Mouse (Mus musculus): Measurements from ENCODE around the gene Hmgb1. TPM values are rescaled to one million over a fixed set of nuclear protein-coding genes. Genes with fewer than 3 reads are reported as not detected.
A peak's percentile ranks its signal among the peaks of the same experiment; 100 is the strongest.

The Hmgb1 gene
- polyA plus RNA-seq, 1 experiment from 2014 or later: 1,770 TPM

DNA sequence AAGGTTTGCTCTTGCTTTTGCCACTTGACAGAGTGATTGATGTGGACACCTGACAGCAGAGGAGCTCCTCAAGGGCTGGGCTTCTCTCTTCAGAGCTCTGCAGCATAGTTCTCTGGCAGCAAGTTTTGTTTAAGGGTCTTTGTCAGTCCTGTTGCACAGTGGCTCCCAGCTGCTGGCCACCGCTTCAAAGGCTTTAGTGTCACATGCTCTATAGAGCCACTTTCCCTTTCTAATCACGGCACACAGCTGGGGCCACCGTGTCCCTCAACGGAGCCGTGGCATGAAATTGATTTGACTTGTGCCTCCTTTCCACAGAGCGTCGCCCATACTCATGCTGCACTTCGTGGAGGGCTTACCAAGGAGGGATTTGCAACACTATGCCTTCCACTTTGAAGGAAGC, 25.0 kb upstream of the Hmgb1 start:
- 64% methylated on average over 8 of the region's 8 CpGs for WGBS
- no peak overlapping the region for H3K9ac ChIP-seq
- no peaks in the 10 kb centered on the region for H3K9me3 ChIP-seq
- H3K4me1 ChIP-seq: 0 out of 2 replicates have a peak, but pooled peaks cover 4% of the 10 kb centered on the region
- H3K36me3 ChIP-seq: peaks cover 64% of the 10 kb centered on the region
- no peak overlapping the region for H3K4me3 ChIP-seq
- ATAC-seq (ENCODE audit: insufficient number of reproducible peaks, insufficient read depth, low FRiP score, low TSS enrichment): no peak
- no peak overlapping the region for H3K4me2 ChIP-seq (replicated peaks)
- H3K27me3 ChIP-seq: no peaks in the 10 kb centered on the region
- no peak overlapping the region for H3K27ac ChIP-seq

DNA sequence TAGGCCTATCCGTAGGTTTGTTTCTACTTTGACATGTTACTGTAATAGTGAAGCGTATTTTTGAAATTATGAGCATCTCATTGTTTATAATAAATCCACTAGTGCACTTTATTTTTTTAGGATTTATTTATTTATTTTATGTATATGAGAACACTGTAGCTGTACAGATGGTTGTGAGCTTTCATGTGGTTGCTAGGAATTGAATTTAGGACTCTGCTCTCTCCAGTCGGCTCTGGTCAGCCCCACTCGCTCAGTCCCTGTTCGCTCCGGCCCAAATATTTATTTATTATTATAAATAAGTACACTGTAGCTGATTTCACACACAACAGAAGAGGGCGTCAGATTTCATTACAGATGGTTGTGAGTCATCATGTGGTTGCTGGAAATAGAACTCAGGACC, 24.5 kb upstream of the Hmgb1 start:
- Histone ChIP-seq H3K27me3 (no peaks in the 10 kb centered on the region), H3K36me3 (peaks cover 64% of the 10 kb centered on the region), H3K9me3 (no peaks in the 10 kb centered on the region), H3K27ac (no peak overlapping the region), H3K4me3 (no peak overlapping the region), H3K4me1 (0 out of 2 replicates have a peak, but pooled peaks cover 7% of the 10 kb centered on the region), H3K4me2 (replicated peaks) (no peak overlapping the region), H3K9ac (no peak overlapping the region)
- ATAC-seq (ENCODE audit: insufficient number of reproducible peaks, insufficient read depth, low FRiP score, low TSS enrichment): no peak
- WGBS: 83% methylated on average over 7 of the region's 7 CpGs

DNA sequence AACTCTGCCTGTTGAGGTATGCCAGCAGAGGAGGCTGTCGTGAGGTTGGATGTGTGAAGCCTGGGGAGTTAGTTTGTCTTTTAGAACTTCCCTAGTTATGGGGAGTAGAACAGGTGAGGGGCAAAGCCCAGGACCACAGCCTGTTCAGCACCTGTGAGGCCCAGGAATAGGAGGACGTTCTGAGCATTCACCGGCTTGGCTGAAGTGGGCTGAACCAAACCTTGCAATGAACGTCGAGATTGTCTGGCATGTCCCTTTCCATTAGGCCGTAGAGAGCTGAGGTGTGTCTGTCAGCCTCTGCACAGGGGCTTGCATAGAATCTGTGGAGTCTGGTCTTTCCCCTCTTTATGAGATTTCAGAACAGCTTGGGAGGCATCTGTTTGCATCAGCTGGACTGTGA, 23.4 kb upstream of the Hmgb1 start:
- no peak overlapping the region for H3K9ac ChIP-seq
- H3K4me3 ChIP-seq: no peak overlapping the region
- H3K36me3 ChIP-seq: peaks cover 62% of the 10 kb centered on the region
- H3K4me2 ChIP-seq (replicated peaks): no peak overlapping the region
- H3K9me3 ChIP-seq: no peaks in the 10 kb centered on the region
- H3K27me3 ChIP-seq: no peaks in the 10 kb centered on the region
- ATAC-seq (ENCODE audit: insufficient number of reproducible peaks, insufficient read depth, low FRiP score, low TSS enrichment): no peak
- peaks cover 15% of the 10 kb centered on the region; the same call in 1 of the 2 replicates for H3K4me1 ChIP-seq
- no peak overlapping the region for H3K27ac ChIP-seq
- WGBS: 87% methylated on average over 6 of the region's 6 CpGs

DNA sequence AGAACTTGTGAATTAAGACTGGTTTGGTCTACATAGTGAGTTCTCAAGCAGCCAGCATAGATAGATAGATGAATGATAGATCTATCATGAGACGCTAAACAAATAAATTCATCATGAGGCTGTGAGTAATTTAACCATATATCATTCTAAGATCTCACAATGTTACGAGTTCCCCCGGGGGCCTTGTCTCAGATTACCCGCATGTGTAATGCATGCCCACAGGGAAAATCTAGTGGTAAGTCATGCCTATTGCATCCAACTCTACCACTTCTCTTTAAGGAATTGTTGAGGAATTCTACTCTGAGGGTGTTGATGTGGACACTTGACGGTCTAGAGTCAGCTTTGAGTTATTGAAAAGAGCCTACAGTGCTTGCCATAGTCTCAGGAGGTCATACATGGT, 22.0 kb upstream of the Hmgb1 start:
- WGBS: 87% methylated on average over 5 of the region's 5 CpGs
- no peak overlapping the region for H3K27ac ChIP-seq
- peaks cover 18% of the 10 kb centered on the region; the same call in 1 of the 2 replicates for H3K4me1 ChIP-seq
- H3K4me3 ChIP-seq: no peak overlapping the region
- H3K9ac ChIP-seq: no peak overlapping the region
- H3K9me3 ChIP-seq: no peaks in the 10 kb centered on the region
- no peak overlapping the region for H3K4me2 ChIP-seq (replicated peaks)
- no peak for ATAC-seq (ENCODE audit: insufficient number of reproducible peaks, insufficient read depth, low FRiP score, low TSS enrichment)
- peaks cover 62% of the 10 kb centered on the region for H3K36me3 ChIP-seq
- H3K27me3 ChIP-seq: no peaks in the 10 kb centered on the region

DNA sequence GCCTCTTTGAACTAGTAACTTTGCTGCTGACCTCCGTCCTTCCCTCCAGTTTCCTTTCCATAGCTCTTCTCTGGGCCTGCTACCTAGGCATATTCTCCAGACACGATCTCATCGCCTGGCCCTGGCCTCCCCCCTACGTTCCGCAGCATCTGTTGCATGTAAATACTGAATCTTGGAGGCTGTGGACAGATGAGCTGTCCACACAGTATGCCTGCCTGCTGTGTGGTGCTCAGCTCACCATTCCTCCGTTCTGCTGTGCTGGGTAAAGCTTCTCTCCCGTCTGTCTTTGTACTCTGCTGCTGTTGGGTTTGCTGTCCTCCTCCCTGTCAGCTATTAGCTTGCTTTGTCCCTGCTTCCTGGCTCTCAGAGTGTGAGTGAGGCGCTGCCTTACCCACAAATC, 21.0 kb upstream of the Hmgb1 start:
- Histone ChIP-seq H3K4me2 (replicated peaks) (no peak overlapping the region), H3K4me1 (peaks cover 18% of the 10 kb centered on the region; the same call in 1 of the 2 replicates), H3K27ac (no peak overlapping the region), H3K9ac (no peak overlapping the region), H3K9me3 (no peaks in the 10 kb centered on the region), H3K4me3 (no peak overlapping the region), H3K36me3 (peaks cover 57% of the 10 kb centered on the region), H3K27me3 (no peaks in the 10 kb centered on the region)
- WGBS: 75% methylated on average over 8 of the region's 8 CpGs
- ATAC-seq (ENCODE audit: insufficient number of reproducible peaks, insufficient read depth, low FRiP score, low TSS enrichment): no peak

DNA sequence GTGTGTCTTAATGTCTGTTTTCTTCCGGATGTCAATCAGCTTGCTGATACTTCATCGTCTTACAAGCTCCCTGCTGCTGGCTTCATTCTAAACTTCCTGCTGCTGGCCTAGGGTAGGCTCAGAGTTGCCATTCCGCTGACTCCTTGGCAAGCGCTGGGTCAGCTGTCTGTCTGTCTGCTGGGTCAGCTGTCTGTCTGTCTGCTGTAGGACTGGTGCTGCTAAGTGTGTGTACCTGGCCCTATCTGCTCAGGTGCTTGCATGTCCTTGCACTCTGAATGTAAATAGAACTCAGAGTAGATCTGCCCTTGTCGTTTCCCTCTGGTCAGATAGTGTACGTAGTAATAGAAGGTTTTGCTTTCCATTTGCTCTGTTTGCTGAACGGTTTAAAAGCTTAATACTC, 20.5 kb upstream of the Hmgb1 start:
- Histone ChIP-seq H3K9me3 (no peaks in the 10 kb centered on the region), H3K9ac (no peak overlapping the region), H3K27me3 (no peaks in the 10 kb centered on the region), H3K4me3 (no peak overlapping the region), H3K36me3 (peaks cover 53% of the 10 kb centered on the region), H3K27ac (no peak overlapping the region), H3K4me1 (peaks cover 18% of the 10 kb centered on the region; the same call in 1 of the 2 replicates), H3K4me2 (replicated peaks) (no peak overlapping the region)
- 89% methylated on average over 7 of the region's 7 CpGs for WGBS
- ATAC-seq (ENCODE audit: insufficient number of reproducible peaks, insufficient read depth, low FRiP score, low TSS enrichment): no peak

DNA sequence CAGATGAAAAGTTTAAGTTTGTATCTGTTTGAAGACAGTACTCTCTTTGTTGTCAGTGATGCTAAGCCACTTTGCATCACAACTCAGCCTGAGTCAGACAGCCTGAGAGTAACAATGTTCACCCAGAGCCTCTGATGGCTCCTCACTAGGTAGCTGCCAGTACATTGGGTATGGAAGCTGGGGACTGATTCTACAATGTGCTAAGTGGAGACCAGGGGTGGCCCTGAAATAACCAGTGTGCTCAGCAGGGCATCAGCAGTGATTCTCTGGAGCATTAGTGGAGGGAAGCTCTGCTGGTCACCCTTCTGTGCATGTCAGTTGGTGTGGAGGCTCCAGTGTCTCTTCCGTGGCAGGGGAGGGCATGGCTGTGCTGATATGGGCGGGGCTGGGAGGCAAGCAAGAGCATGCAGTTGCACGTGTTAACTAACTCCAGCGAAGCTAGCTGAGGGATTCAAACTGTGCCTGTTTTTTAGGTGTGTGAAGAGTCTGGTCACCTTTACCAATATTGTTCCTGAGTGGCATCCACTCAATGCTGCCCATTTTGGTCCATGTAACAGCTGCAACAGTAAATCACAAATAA, 19.6 kb upstream of the Hmgb1 start:
- H3K4me1 ChIP-seq: peaks cover 18% of the 10 kb centered on the region; the same call in 1 of the 2 replicates
- H3K36me3 ChIP-seq: peaks cover 55% of the 10 kb centered on the region
- H3K27me3 ChIP-seq: no peaks in the 10 kb centered on the region
- H3K9me3 ChIP-seq: no peaks in the 10 kb centered on the region
- WGBS: 75% methylated on average over 4 of the region's 4 CpGs
- no peak for ATAC-seq (ENCODE audit: insufficient number of reproducible peaks, insufficient read depth, low FRiP score, low TSS enrichment)
- H3K4me3 ChIP-seq: no peak overlapping the region
- H3K9ac ChIP-seq: no peak overlapping the region
- H3K27ac ChIP-seq: no peak overlapping the region
- H3K4me2 ChIP-seq (replicated peaks): no peak overlapping the region

DNA sequence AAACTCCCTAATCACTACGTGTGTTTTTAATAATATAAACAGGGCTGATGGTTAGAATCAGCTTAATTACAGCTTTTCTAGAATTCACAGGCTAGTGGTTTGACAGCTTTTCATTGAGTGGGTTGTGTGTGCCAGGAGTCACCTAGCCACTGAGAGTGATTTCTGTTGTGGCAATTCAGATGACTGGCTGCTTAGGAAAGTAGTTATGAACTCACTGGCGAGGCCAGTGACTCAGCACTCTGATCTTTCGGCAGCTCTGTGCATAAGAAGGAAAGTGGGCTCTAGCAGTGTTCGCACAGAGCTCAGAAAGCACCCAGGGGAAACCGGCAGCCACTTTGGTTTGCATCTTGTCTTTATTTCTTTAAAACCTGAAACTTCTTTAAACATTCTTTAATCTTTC, 18.7 kb upstream of the Hmgb1 start:
- no peak overlapping the region for H3K9ac ChIP-seq
- no peak overlapping the region for H3K4me2 ChIP-seq (replicated peaks)
- H3K4me3 ChIP-seq: no peak overlapping the region
- no peak for ATAC-seq (ENCODE audit: insufficient number of reproducible peaks, insufficient read depth, low FRiP score, low TSS enrichment)
- H3K9me3 ChIP-seq: no peaks in the 10 kb centered on the region
- no peaks in the 10 kb centered on the region for H3K27me3 ChIP-seq
- H3K4me1 ChIP-seq: peaks cover 18% of the 10 kb centered on the region; the same call in 1 of the 2 replicates
- 56% methylated on average over 5 of the region's 5 CpGs for WGBS
- H3K36me3 ChIP-seq: peaks cover 59% of the 10 kb centered on the region
- H3K27ac ChIP-seq: 0 out of 2 replicates have a peak overlapping the region, but pooled peaks have one; percentile 11

DNA sequence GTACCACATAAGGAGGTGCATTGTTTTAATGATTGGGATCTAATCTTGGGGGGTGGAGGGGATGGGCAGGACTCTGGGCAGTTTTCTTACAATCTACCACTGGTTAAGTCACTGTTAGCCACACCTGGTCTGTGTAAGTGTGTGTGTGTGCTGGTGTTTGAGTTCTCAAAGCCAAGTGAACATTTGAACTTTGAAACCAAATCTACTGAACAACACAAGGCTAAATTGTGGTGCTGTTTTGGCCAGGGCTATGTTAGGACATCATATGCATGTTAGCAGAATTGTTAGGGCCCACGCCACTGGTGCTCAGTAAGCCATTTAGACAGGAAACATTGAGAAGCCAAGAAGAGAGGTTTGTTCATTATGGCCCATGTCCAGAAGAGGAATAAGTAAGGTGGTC, 14.5 kb upstream of the Hmgb1 start:
- Histone ChIP-seq H3K27ac (no peak overlapping the region), H3K36me3 (peaks cover 63% of the 10 kb centered on the region), H3K27me3 (no peaks in the 10 kb centered on the region), H3K9ac (no peak overlapping the region), H3K4me3 (no peak overlapping the region), H3K9me3 (no peaks in the 10 kb centered on the region), H3K4me1 (peaks cover 22% of the 10 kb centered on the region; the same call in 1 of the 2 replicates), H3K4me2 (replicated peaks) (no peak overlapping the region)
- no peak for ATAC-seq (ENCODE audit: insufficient number of reproducible peaks, insufficient read depth, low FRiP score, low TSS enrichment)
- 88% methylated on average over 1 of the region's 1 CpGs for WGBS

DNA sequence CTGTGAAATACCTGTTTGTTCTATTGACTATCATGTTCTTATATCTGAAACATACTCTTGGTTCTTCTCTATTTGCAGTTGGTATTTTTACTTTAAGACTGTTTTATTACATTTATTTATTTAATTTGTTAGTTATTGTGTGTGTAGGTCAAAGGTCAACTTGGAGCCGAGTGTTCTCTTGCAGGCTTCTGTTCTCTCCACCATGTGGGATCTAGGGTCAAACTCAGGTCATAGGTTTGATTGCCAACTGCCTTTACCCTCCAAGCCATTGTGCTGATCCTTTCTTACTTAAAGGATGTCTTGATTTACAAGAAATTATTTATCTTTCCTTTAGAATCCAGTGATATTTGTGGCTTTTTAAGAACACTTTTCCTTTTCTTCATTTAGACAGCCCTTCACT, 12.3 kb upstream of the Hmgb1 start:
- Histone ChIP-seq H3K4me1 (peaks cover 10% of the 10 kb centered on the region; the same call in 1 of the 2 replicates), H3K4me2 (replicated peaks) (no peak overlapping the region), H3K27ac (no peak overlapping the region), H3K4me3 (no peak overlapping the region), H3K27me3 (no peaks in the 10 kb centered on the region), H3K36me3 (peaks cover 61% of the 10 kb centered on the region), H3K9me3 (no peaks in the 10 kb centered on the region), H3K9ac (no peak overlapping the region)
- ATAC-seq (ENCODE audit: insufficient number of reproducible peaks, insufficient read depth, low FRiP score, low TSS enrichment): no peak
- 2% methylated on average over 1 of the region's 1 CpGs for WGBS

DNA sequence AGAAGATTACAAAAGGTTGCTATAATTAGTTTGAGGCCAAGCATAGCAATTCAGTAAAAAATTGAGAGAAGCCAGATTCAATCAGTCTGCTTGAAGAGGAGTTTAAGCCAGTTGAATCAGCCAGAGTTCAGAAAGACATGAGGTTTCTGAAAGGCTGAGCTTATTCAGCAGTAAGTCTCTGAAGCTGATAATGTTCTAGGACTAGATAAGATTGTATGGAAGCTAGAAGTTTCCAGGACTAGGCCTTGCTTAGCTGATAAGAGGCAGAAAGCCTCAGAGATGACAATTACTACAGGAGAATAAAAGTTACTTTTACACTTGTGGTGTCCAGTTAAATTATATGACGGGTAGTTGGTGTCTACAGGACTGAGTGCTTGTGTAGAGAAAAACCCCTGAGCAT, 5.9 kb upstream of the Hmgb1 start:
- no peak for ATAC-seq (ENCODE audit: insufficient number of reproducible peaks, insufficient read depth, low FRiP score, low TSS enrichment)
- WGBS: 97% methylated on average over 1 of the region's 1 CpGs
- H3K9me3 ChIP-seq: no peaks in the 10 kb centered on the region
- H3K4me3 ChIP-seq: no peak overlapping the region
- H3K4me1 ChIP-seq: peaks cover 16% of the 10 kb centered on the region
- no peak overlapping the region for H3K9ac ChIP-seq
- H3K4me2 ChIP-seq (replicated peaks): no peak overlapping the region
- H3K27ac ChIP-seq: no peak overlapping the region
- H3K27me3 ChIP-seq: no peaks in the 10 kb centered on the region
- peaks cover 58% of the 10 kb centered on the region for H3K36me3 ChIP-seq

DNA sequence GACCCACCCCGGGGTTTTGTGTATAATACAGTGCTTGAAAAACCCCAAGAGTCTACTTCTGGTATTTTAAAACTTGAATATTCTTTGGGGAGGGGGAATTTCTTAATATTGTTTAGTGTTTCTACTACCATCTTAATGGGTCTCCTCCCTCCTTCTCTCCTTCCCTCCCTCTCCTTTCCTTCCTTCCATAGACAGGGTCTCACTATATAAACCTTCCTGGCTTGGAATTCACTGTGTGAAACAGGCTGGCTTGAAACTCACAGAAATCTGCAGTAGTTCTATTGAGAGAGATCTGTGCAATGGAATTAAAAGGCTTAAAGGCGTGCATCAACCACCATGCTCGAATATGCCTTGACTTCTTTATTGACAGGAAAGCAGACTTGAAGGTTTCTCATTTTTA, 1.5 kb upstream of the Hmgb1 start:
- peaks cover 21% of the 10 kb centered on the region for H3K4me1 ChIP-seq
- peak overlapping the region; percentile 79 for H3K4me2 ChIP-seq (replicated peaks)
- no peak for ATAC-seq (ENCODE audit: insufficient number of reproducible peaks, insufficient read depth, low FRiP score, low TSS enrichment)
- H3K36me3 ChIP-seq: peaks cover 19% of the 10 kb centered on the region
- no peaks in the 10 kb centered on the region for H3K27me3 ChIP-seq
- H3K9ac ChIP-seq: peak overlapping the region; percentile 71; the same call in 1 of the 2 replicates
- WGBS: 74% methylated on average over 3 of the region's 3 CpGs
- H3K27ac ChIP-seq: no peak overlapping the region
- H3K4me3 ChIP-seq: peak overlapping the region; percentile 62
- H3K9me3 ChIP-seq: no peaks in the 10 kb centered on the region

Data from embryonic facial prominence, embryonic 12.5 days (tissue).